ENCODE assay signal across 21 mouse cellular contexts in genomic region chr3:65608385-65608784, GRCm38 (mm10). TPM values are rescaled to one million over a fixed set of nuclear protein-coding genes. Genes with fewer than 3 reads are reported as not detected.
DNase-seq lines count a peak whose midpoint lies in the region; ATAC-seq and TF ChIP-seq lines count a peak whose summit lies in the region.
"Had no signal": no experiment of that assay in that cellular context is flagged by ENCODE, and none has a peak within 500 bp of the region (broad histone marks: within the 10 kb centered on the region; RNA-seq: fewer than 3 reads in every experiment).

No protein-coding gene starts in this region.

- intact Hi-C loops in left cerebral cortex, postnatal 25 days (cut with DNase I), result no loop called here

- no peak overlapping the region for H3K4me3 ChIP-seq in intestine, embryonic 14.5 days (ENCODE audit: low read depth, low read length)
- H3K4me3 ChIP-seq in intestine, postnatal 0 days (ENCODE audit: low read depth, low read length), result no peak overlapping the region
- H3K4me3 ChIP-seq in intestine, embryonic 16.5 days (ENCODE audit: low read length), result no peak overlapping the region
- H3K4me3 ChIP-seq: gastrocnemius, adult 2 months; limb, embryonic 10.5 days; neural tube, embryonic 12.5 days had no signal

- H3K9ac ChIP-seq in intestine, embryonic 14.5 days (ENCODE audit: low read length), result no peak overlapping the region
- no peak overlapping the region for H3K9ac ChIP-seq in intestine, postnatal 0 days (ENCODE audit: low read depth, low read length)
- no peak overlapping the region for H3K9ac ChIP-seq in intestine, embryonic 16.5 days (ENCODE audit: low read depth, low read length)
- H3K9ac ChIP-seq: hindbrain, embryonic 14.5 days; liver, postnatal 0 days; neural tube, embryonic 12.5 days had no signal

- no peak for TF ChIP-seq CTCF in intestine, postnatal 0 days (IDR thresholded peaks at IDR 0.05; ENCODE audit: low read depth)

- H3K9me3 ChIP-seq in intestine, embryonic 14.5 days (ENCODE audit: control insufficient read depth, low read length), result no peaks in the 10 kb centered on the region
- H3K9me3 ChIP-seq in intestine, postnatal 0 days (ENCODE audit: control insufficient read depth), result no peaks in the 10 kb centered on the region
- H3K9me3 ChIP-seq in intestine, embryonic 16.5 days (ENCODE audit: control insufficient read depth, low read length), result no peaks in the 10 kb centered on the region
- H3K9me3 ChIP-seq: limb, embryonic 10.5 days; neural tube, embryonic 12.5 days had no signal

- peaks cover 6% of the 10 kb centered on the region for H3K4me1 ChIP-seq in intestine, embryonic 14.5 days (replicated peaks; ENCODE audit: control insufficient read depth, insufficient read depth, low read length)
- H3K4me1 ChIP-seq in intestine, postnatal 0 days (replicated peaks; ENCODE audit: control insufficient read depth, insufficient read depth, low read length), result peaks cover 7% of the 10 kb centered on the region
- no peaks in the 10 kb centered on the region for H3K4me1 ChIP-seq in intestine, embryonic 16.5 days (ENCODE audit: control insufficient read depth, insufficient read depth, low read length)
- H3K4me1 ChIP-seq: limb, embryonic 10.5 days; neural tube, embryonic 12.5 days had no signal

- H3K27me3 ChIP-seq in intestine, embryonic 14.5 days (replicated peaks; ENCODE audit: control insufficient read depth, insufficient read depth, low read length), result no peaks in the 10 kb centered on the region
- no peaks in the 10 kb centered on the region for H3K27me3 ChIP-seq in intestine, postnatal 0 days (replicated peaks; ENCODE audit: control insufficient read depth, insufficient read depth, low read length)
- no peaks in the 10 kb centered on the region for H3K27me3 ChIP-seq in intestine, embryonic 16.5 days (replicated peaks; ENCODE audit: control insufficient read depth, insufficient read depth, low read length)
- H3K27me3 ChIP-seq: neural tube, embryonic 12.5 days had no signal

- no peak overlapping the region for H3K4me2 ChIP-seq in intestine, embryonic 14.5 days (ENCODE audit: low read length)
- no peak overlapping the region for H3K4me2 ChIP-seq in intestine, postnatal 0 days (replicated peaks; ENCODE audit: low read depth)
- H3K4me2 ChIP-seq in intestine, embryonic 16.5 days (ENCODE audit: low read depth, low read length), result no peak overlapping the region
- H3K4me2 ChIP-seq: hindbrain, embryonic 14.5 days; neural tube, embryonic 12.5 days had no signal

- peak; percentile 68 for ATAC-seq in intestine, embryonic 14.5 days (replicated peaks; ENCODE audit: low FRiP score, low TSS enrichment, low read depth)
- ATAC-seq in intestine, postnatal 0 days, result no peak
- ATAC-seq in intestine, embryonic 16.5 days, result peak; percentile 74
- ATAC-seq: activated CD4-positive, CD25-positive, alpha-beta regulatory T cell, adult 4 months; CD4-positive, CD25-positive, alpha-beta regulatory T cell, adult 4 months; liver, postnatal 0 days had no signal

- 29% methylated on average over 5 of the region's 5 CpGs for WGBS in intestine, embryonic 14.5 days
- 49% methylated on average over 5 of the region's 5 CpGs for WGBS in intestine, postnatal 0 days
- WGBS in intestine, embryonic 16.5 days, result 42% methylated on average over 5 of the region's 5 CpGs

- no peaks in the 10 kb centered on the region for H3K36me3 ChIP-seq in intestine, embryonic 14.5 days (ENCODE audit: control insufficient read depth, insufficient read depth, low read length)
- H3K36me3 ChIP-seq in intestine, postnatal 0 days (ENCODE audit: control insufficient read depth, insufficient read depth), result no peaks in the 10 kb centered on the region
- no peaks in the 10 kb centered on the region for H3K36me3 ChIP-seq in intestine, embryonic 16.5 days (ENCODE audit: control insufficient read depth, insufficient read depth, low read length)
- H3K36me3 ChIP-seq: limb, embryonic 10.5 days; neural tube, embryonic 12.5 days had no signal

- peak overlapping the region; percentile 76 for H3K27ac ChIP-seq in intestine, embryonic 14.5 days (ENCODE audit: low read depth)
- no peak overlapping the region for H3K27ac ChIP-seq in intestine, postnatal 0 days (ENCODE audit: low read depth, low read length)
- 0 out of 2 replicates have a peak overlapping the region, but pooled peaks have one; percentile 0 for H3K27ac ChIP-seq in intestine, embryonic 16.5 days (ENCODE audit: low read length)
- H3K27ac ChIP-seq: gastrocnemius, adult 2 months; hindbrain, embryonic 14.5 days; limb, embryonic 10.5 days; neural tube, embryonic 12.5 days had no signal

- peak; percentile 17 to 20 for DNase-seq in cerebellum, postnatal 14 days
- no peak for DNase-seq in cerebellum, adult 9-10 months
- peak; percentile 60 for DNase-seq in intestine, embryonic 14.5 days (ENCODE audit: low spot score)
- DNase-seq in lung, postnatal 10 days, result peak; percentile 21
- no peak for DNase-seq in lung, postnatal 14 days
- no peak for DNase-seq in left cerebral cortex, postnatal 25 days (ENCODE audit: low spot score in 2 of 2)
- DNase-seq: adrenal gland, postnatal 10 days; cerebellum, postnatal 36 days; gastrocnemius, adult 2 months; kidney, adult 18-20 months; kidney, postnatal 36 days; liver, postnatal 0 days; thymus, adult 18-20 months had no signal

RNA-seq across cellular contexts. Expression of gene Lekr1, which starts 57.6 kb away (rescaled TPM):
- 7.9 and 8.6 TPM in 2 replicates for polyA plus RNA-seq in intestine, embryonic 14.5 days (2014; fragmentation: Nextera tagmentation; extraction: Ambion mirVana)
- polyA plus RNA-seq in intestine, postnatal 0 days (2015; fragmentation: Nextera tagmentation; extraction: Ambion mirVana), result 3.4 and 4.7 TPM in 2 replicates
- polyA plus RNA-seq in intestine, embryonic 16.5 days (2015; fragmentation: Nextera tagmentation; extraction: Ambion mirVana), result 6.2 and 7.3 TPM in 2 replicates
- 1 to 10 TPM; 6.4 to 6.7 TPM for total RNA-seq in left cerebral cortex, postnatal 25 days (2021)
- polyA plus RNA-seq: liver, adult 2 months had no signal

Comparison
In these comparisons a context has a peak if more than half of its experiments do, and no peak if none do; other contexts are left out.
1. DNase-seq: peak in cerebellum, postnatal 14 days (2 of 2), intestine, embryonic 14.5 days (single experiment) and lung, postnatal 10 days (single experiment); none in cerebellum, adult 9-10 months (single experiment), lung, postnatal 14 days (single experiment) and left cerebral cortex, postnatal 25 days (0 of 2).